Mouse (Mus musculus): ENCODE results near the gene Gm20388. TPM values are rescaled to one million over a fixed set of nuclear protein-coding genes. Genes with fewer than 3 reads are reported as not detected.

Gene Gm20388
- polyA plus RNA-seq, 1 experiment from 2014 or later, result 5.5 TPM

DNA sequence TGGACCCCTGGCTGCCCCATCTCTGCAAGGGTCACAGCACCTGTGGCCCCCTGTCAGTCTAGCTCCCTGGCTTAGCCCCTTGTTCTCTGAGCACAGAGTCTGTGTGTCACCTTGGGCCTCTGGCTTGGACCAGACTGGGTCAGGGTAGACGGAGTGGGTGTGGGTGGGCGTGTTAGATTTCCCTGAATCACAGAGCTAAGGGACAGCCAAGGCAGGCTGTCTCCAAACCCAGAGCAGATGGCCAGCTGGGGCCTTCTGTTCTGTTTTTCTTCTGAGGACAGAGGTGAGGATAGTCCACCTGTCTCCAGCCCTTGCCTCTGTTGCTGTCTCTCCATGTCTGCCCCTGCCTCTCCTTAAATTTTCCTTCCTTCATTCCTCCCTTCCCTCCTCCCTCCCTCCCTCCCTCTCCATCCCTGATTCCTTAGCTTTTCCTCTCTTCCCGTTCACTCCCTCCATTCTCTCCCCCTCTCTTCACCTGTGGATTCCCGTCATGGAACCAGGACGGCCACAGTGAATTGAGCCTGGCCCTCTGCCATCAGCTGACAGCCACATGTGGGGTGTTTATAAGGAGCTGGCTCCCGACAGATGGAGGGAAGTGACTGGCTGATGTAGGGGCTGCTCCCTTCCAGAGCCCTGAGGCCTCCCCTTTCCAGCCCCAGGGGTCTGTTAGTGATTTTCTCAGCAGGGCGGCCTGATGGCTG, 1852.5 kb downstream of the Gm20388 start:
- Histone ChIP-seq H3K27me3 (ENCODE audit: poor library complexity, severe bottlenecking) (no peaks in the 10 kb centered on the region), H3K9me3 (no peaks in the 10 kb centered on the region), H3K4me1 (no peaks in the 10 kb centered on the region), H3K27ac (no peak overlapping the region), H3K4me3 (no peak overlapping the region), H3K36me3 (replicated peaks) (no peaks in the 10 kb centered on the region)
- no peak for DNase-seq (ENCODE audit: extremely low spot score, low spot score)
- 70% methylated on average over 7 of the region's 7 CpGs for WGBS

- 76% methylated on average over 9 of the region's 9 CpGs for WGBS
- Histone ChIP-seq H3K27ac (no peak overlapping the region), H3K36me3 (replicated peaks) (no peaks in the 10 kb centered on the region)
Observed at GRCm38 (mm10) chr8:121763700-121764013, 1853.0 kb downstream of the Gm20388 start.

DNA sequence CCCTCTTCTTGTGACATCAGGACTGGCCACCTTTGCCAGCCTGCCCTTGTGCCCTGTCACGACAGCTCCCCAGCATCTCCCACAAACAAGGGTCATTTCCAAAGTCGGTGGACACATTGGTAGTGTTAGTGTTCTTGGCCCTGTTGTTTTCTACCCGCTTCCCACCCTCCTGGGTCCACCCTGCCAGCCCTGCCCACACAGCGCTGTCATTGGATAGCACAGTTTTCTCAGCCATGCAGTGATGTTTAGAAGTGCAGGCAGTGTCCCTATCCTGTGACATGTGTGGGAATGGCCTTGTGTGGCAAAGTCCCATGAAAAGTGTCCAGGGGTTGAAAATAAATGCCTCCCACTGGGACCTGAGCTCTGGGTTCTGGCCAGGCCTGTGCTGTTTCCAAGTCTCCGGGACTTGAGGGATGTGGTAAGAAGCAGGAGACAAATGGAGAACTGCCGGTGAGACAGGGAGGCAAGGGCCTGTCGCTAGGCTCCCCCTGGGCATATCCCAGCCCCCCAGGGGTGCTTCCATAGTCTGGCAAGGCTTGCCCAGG, 1855.0 kb downstream of the Gm20388 start:
- Histone ChIP-seq H3K4me1 (peaks cover 12% of the 10 kb centered on the region), H3K36me3 (replicated peaks) (no peaks in the 10 kb centered on the region), H3K27ac (no peak overlapping the region), H3K9me3 (no peaks in the 10 kb centered on the region), H3K4me3 (no peak overlapping the region), H3K27me3 (ENCODE audit: poor library complexity, severe bottlenecking) (no peaks in the 10 kb centered on the region)
- WGBS, result 89% methylated on average over 7 of the region's 7 CpGs
- DNase-seq (ENCODE audit: extremely low spot score, low spot score), result no peak

More at GRCm38 (mm10) chr8:121763700-121764013, 1853.0 kb downstream of the Gm20388 start:
- no peaks in the 10 kb centered on the region for H3K9me3 ChIP-seq
- no peak for DNase-seq (ENCODE audit: extremely low spot score, low spot score)
- H3K4me1 ChIP-seq, result no peaks in the 10 kb centered on the region
- H3K27me3 ChIP-seq (ENCODE audit: poor library complexity, severe bottlenecking), result no peaks in the 10 kb centered on the region
- H3K4me3 ChIP-seq, result no peak overlapping the region

DNA sequence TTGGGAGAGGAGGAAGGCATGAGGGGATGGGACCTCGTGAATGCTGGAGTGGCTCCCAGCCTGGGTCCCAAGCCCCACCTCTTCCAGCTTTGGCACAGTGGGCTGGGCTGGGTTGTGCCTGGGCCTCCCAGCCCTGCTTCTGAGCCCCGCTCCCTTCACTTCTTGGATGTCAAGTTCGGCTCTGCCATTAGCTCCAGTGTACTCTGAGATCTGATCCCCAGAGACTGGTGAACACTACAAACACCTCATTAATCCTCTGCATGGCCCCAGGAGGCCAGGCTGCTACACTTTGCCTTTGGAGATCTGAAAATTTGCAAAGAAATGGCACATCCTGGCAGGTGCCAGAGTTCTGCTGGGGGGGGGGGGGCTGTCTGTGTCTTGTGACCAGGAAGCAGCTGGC, 1858.5 kb downstream of the Gm20388 start:
- DNase-seq (ENCODE audit: extremely low spot score, low spot score), result no peak
- Histone ChIP-seq H3K9me3 (no peaks in the 10 kb centered on the region), H3K36me3 (replicated peaks) (no peaks in the 10 kb centered on the region), H3K4me3 (no peak overlapping the region), H3K27me3 (ENCODE audit: poor library complexity, severe bottlenecking) (no peaks in the 10 kb centered on the region), H3K27ac (no peak overlapping the region), H3K4me1 (peaks cover 27% of the 10 kb centered on the region)
- 76% methylated on average over 3 of the region's 3 CpGs for WGBS

GRCm38 (mm10) chr8:121769621-121770020, 1859.0 kb downstream of the Gm20388 start:
- H3K4me1 ChIP-seq, result peaks cover 27% of the 10 kb centered on the region
- H3K36me3 ChIP-seq (replicated peaks), result no peaks in the 10 kb centered on the region
- no peak for DNase-seq (ENCODE audit: extremely low spot score, low spot score)
- H3K27me3 ChIP-seq (ENCODE audit: poor library complexity, severe bottlenecking), result no peaks in the 10 kb centered on the region
- 83% methylated on average over 2 of the region's 2 CpGs for WGBS
- H3K4me3 ChIP-seq, result no peak overlapping the region
- no peak overlapping the region for H3K27ac ChIP-seq
- H3K9me3 ChIP-seq, result no peaks in the 10 kb centered on the region

- no peaks in the 10 kb centered on the region for H3K9me3 ChIP-seq
- peak overlapping the region; percentile 65 for H3K27ac ChIP-seq
- peak overlapping the region; percentile 20; the same call in 1 of the 2 replicates for H3K4me3 ChIP-seq
- DNase-seq (ENCODE audit: extremely low spot score, low spot score), result peak; percentile 29
- H3K4me1 ChIP-seq, result peaks cover 27% of the 10 kb centered on the region
- WGBS, result 34% methylated on average over 19 of the region's 19 CpGs
- no peaks in the 10 kb centered on the region for H3K36me3 ChIP-seq (replicated peaks)
- H3K27me3 ChIP-seq (ENCODE audit: poor library complexity, severe bottlenecking), result no peaks in the 10 kb centered on the region
Observed at GRCm38 (mm10) chr8:121770845-121771752, 1860.5 kb downstream of the Gm20388 start.

DNA sequence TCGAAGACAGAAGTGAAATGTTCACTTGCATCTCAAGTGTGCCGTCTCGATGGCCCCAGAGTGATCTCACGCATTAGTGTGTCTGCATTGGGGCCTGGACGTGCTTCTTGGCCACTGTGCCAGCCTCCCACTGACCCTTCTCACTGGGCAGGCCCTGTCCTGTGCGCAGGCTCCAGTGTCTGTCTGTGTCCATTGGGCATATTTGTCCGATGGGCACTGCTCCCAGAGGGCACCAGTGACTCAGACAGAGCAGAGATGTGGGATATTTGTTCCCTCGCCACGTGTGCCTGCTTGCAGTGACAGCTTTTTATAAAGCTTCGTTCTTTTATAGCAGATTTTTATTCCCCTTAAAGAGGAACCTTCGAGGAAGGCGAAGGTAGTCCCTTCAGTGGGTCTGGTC, 1863.2 kb downstream of the Gm20388 start:
- Histone ChIP-seq H3K27me3 (ENCODE audit: poor library complexity, severe bottlenecking) (no peaks in the 10 kb centered on the region), H3K4me3 (no peak overlapping the region), H3K9me3 (no peaks in the 10 kb centered on the region), H3K27ac (no peak overlapping the region), H3K4me1 (peaks cover 27% of the 10 kb centered on the region), H3K36me3 (replicated peaks) (no peaks in the 10 kb centered on the region)
- no peak for DNase-seq (ENCODE audit: extremely low spot score, low spot score)
- WGBS, result 91% methylated on average over 12 of the region's 12 CpGs

- Histone ChIP-seq H3K27ac (no peak overlapping the region), H3K9me3 (no peaks in the 10 kb centered on the region), H3K4me1 (peaks cover 12% of the 10 kb centered on the region), H3K36me3 (replicated peaks) (no peaks in the 10 kb centered on the region), H3K4me3 (no peak overlapping the region), H3K27me3 (ENCODE audit: poor library complexity, severe bottlenecking) (no peaks in the 10 kb centered on the region)
- no peak for DNase-seq (ENCODE audit: extremely low spot score, low spot score)
- 82% methylated on average over 5 of the region's 5 CpGs for WGBS
Observed at GRCm38 (mm10) chr8:121782493-121782892, 1871.9 kb downstream of the Gm20388 start.

- 75% methylated on average over 10 of the region's 10 CpGs for WGBS
Observed at GRCm38 (mm10) chr8:121786542-121786941, 1875.9 kb downstream of the Gm20388 start.

GRCm38 (mm10) chr8:121788786-121789185, 1878.1 kb downstream of the Gm20388 start:
- WGBS, result 87% methylated on average over 8 of the region's 8 CpGs
- H3K9me3 ChIP-seq, result no peaks in the 10 kb centered on the region
- no peak overlapping the region for H3K27ac ChIP-seq
- no peak overlapping the region for H3K4me3 ChIP-seq
- no peaks in the 10 kb centered on the region for H3K27me3 ChIP-seq (ENCODE audit: poor library complexity, severe bottlenecking)
- DNase-seq (ENCODE audit: extremely low spot score, low spot score), result no peak
- peaks cover 25% of the 10 kb centered on the region for H3K4me1 ChIP-seq
- 0 out of 2 replicates have a peak, but pooled peaks cover 14% of the 10 kb centered on the region for H3K36me3 ChIP-seq (replicated peaks)

More at GRCm38 (mm10) chr8:121786542-121786941, 1875.9 kb downstream of the Gm20388 start:
- Histone ChIP-seq H3K36me3 (replicated peaks) (0 out of 2 replicates have a peak, but pooled peaks cover 5% of the 10 kb centered on the region), H3K27ac (no peak overlapping the region), H3K27me3 (ENCODE audit: poor library complexity, severe bottlenecking) (no peaks in the 10 kb centered on the region), H3K4me3 (no peak overlapping the region), H3K4me1 (peaks cover 16% of the 10 kb centered on the region), H3K9me3 (no peaks in the 10 kb centered on the region)
- DNase-seq (ENCODE audit: extremely low spot score, low spot score), result no peak

GRCm38 (mm10) chr8:121792159-121792558, 1881.5 kb downstream of the Gm20388 start:
- peaks cover 13% of the 10 kb centered on the region; the same call in 1 of the 2 replicates for H3K4me1 ChIP-seq
- peaks cover 44% of the 10 kb centered on the region for H3K36me3 ChIP-seq (replicated peaks)
- 88% methylated on average over 7 of the region's 7 CpGs for WGBS
- DNase-seq (ENCODE audit: extremely low spot score, low spot score), result no peak
- no peaks in the 10 kb centered on the region for H3K9me3 ChIP-seq
- H3K27me3 ChIP-seq (ENCODE audit: poor library complexity, severe bottlenecking), result no peaks in the 10 kb centered on the region
- H3K27ac ChIP-seq, result no peak overlapping the region
- no peak overlapping the region for H3K4me3 ChIP-seq

GRCm38 (mm10) chr8:121792627-121793026, 1882.0 kb downstream of the Gm20388 start:
- Histone ChIP-seq H3K9me3 (no peaks in the 10 kb centered on the region), H3K36me3 (replicated peaks) (peaks cover 49% of the 10 kb centered on the region), H3K27me3 (ENCODE audit: poor library complexity, severe bottlenecking) (no peaks in the 10 kb centered on the region), H3K4me3 (no peak overlapping the region), H3K4me1 (peaks cover 13% of the 10 kb centered on the region; the same call in 1 of the 2 replicates), H3K27ac (no peak overlapping the region)
- DNase-seq (ENCODE audit: extremely low spot score, low spot score), result no peak
- 86% methylated on average over 4 of the region's 4 CpGs for WGBS

DNA sequence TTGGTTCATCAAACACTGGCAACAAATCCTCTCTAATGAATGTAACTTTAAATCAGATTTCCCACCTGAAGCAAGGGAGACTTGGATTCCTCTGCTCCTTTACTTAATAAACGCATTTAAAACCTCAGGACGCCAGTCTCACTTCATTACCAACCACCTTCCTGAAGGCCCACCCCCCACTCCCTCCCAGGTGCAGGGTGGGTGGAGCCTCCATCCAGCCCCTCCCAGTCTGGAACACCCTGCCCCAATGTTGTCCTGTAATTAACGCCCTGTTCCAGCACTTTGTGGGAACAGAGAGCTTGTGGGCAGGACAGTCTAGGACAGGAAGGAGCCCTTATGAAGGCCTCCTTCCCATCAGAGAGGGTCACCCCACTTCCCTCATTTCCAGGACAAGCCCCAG, 1883.5 kb downstream of the Gm20388 start:
- no peaks in the 10 kb centered on the region for H3K9me3 ChIP-seq
- DNase-seq (ENCODE audit: extremely low spot score, low spot score), result no peak
- no peak overlapping the region for H3K27ac ChIP-seq
- H3K36me3 ChIP-seq (replicated peaks), result peaks cover 64% of the 10 kb centered on the region
- H3K4me1 ChIP-seq, result peaks cover 13% of the 10 kb centered on the region; the same call in 1 of the 2 replicates
- 53% methylated on average over 3 of the region's 3 CpGs for whole genome bisulfite sequencing
- H3K27me3 ChIP-seq (ENCODE audit: poor library complexity, severe bottlenecking), result no peaks in the 10 kb centered on the region
- no peak overlapping the region for H3K4me3 ChIP-seq
